Mouse (Mus musculus) urinary bladder, adult 18-20 months (tissue): ENCODE results near the gene Gm42906.

Source experiments
- DNase-seq, 2 experiments: peaks; one replicate each; pipeline ENCODE4 v3.0.0; 2022; ENCODE audit warnings: low spot score in 2 of 2, mixed read lengths in 2 of 2

The Gm42906 gene

DNA sequence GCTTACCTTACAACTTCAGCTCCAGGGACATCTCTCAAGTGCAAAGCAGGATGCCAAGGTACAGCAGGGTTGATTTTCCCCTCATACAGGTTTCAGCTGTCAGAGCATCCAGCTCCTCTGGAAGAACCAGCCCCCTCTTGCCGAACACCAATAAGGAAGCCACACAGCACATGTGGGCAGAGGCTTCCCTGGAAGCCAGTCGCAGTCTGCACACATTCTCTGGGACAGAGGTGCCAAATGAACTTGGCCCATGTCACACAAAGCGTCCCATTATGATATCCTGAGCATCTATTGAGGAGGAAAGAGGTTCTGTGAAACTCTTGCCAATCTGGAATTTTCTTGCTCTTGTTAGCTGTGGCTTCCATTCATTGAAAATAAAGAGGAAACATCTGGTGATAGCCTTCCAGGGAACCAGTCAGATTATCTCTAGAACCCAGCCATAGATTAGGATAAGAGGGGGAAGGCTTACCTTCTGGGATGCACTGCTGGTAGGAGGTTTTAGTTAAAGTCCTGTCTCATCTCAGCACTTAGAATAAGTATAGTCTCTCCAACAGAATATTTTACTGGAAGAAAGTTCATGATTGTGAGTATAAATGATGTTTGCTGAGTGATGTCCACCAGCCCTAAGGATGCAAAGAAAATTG, at the start of gene Gm42906:
Gene Gm42906 (minus strand): TSS at position 51 of the 644 bp plus-strand sequence.
- DNase-seq = no peak

DNA sequence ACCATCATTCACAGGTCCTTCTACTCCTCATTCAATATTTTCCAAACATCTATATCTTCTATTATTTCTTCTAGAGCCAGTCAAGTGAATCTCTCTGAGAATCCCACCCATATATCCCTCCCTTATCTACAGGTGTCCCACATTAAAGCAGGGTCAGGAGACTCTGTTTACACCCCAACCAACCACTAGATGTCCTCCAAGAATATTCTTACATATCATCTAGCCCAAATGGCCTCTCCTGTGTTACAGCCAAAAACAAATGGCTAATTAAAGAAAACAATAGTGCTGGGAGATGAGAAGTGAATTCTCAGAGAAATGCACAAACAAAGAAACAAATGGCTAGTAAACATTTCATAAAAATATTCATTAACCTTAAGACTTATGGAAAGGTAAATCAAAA, 17.7 kb upstream of the Gm42906 start:
- DNase-seq = no peak

- no peak for DNase-seq
Observed at GRCm38 (mm10) chr5:151435106-151435505, 7.1 kb upstream of the Gm42906 start.

- no peak for DNase-seq
Observed at GRCm38 (mm10) chr5:151426466-151426865, 1.5 kb downstream of the Gm42906 start.

- DNase-seq = peak in 1 of 2 experiments; percentile 72
Observed at GRCm38 (mm10) chr5:151422692-151423091, 5.3 kb downstream of the Gm42906 start.

GRCm38 (mm10) chr5:151421859-151422258, 6.1 kb downstream of the Gm42906 start:
- no peak for DNase-seq

DNA sequence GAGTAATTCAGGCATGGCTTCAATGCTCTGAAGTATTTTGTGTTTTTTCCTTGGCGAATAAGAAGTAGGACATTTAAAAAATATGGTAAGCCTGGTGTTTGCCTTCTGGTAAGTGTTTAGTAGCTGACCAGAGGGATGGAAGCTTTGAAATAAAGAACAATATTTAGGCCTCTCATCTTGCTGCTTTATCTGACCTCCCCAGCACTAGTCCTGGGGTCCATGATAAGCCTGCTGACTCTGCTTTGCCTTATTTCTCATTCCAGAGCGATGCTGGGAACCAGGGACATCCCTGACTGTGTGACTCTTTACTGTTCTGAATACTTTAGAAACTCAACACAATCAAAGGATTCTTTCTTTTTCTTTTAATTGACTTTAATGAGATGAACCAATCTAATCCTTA, 9.4 kb downstream of the Gm42906 start:
- DNase-seq = no peak

DNA sequence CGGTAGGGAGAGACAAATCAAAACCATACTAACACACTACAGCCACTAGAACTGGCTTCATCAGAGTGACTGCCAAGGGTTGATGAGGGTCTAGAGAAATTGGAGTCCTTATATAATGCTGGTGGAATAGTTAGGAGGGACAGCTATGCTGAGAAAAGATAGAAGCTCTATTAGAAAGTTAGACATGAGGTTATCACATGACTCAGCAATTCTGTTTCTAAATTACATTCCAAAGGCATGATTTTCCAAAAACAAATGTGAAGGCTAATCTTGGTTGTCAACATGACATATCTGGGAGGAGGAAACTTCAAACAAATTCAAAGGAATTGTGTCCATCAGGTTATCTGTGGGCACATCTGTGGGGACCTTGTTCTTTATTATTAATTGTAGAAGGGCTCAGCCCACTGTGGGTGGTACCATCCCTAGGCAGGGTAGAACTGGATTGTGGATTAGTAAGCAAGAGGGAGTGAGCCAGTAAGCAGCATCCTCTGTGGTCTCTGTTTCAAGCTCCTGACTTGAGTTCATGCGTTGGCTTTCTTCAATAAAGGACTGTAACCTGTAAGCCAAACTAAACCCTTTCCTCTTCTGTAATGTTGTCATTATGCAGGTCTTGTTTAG, 10.4 kb downstream of the Gm42906 start:
- DNase-seq = no peak

- DNase-seq = no peak
Observed at GRCm38 (mm10) chr5:151416988-151417387, 11.0 kb downstream of the Gm42906 start.

DNA sequence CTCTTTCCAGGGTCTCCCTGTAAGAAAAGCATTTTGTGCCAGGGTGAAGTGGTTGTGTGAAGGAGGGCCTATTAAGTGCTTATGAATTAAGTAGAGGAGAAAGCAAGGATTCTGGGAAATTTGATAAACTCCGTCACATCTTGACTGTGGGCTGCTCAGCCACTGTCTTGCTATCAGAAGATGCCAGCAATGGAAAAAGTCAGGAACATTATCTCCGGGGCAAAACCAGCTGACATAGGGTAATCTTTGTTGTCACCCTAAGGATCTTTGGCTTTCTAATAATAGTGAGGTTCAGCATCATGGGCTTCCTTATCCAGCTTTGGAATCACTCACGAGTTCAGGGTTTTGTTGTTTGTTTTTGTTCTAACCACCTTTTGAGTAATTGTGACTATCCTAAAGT, 14.3 kb downstream of the Gm42906 start:
- no peak for DNase-seq

DNA sequence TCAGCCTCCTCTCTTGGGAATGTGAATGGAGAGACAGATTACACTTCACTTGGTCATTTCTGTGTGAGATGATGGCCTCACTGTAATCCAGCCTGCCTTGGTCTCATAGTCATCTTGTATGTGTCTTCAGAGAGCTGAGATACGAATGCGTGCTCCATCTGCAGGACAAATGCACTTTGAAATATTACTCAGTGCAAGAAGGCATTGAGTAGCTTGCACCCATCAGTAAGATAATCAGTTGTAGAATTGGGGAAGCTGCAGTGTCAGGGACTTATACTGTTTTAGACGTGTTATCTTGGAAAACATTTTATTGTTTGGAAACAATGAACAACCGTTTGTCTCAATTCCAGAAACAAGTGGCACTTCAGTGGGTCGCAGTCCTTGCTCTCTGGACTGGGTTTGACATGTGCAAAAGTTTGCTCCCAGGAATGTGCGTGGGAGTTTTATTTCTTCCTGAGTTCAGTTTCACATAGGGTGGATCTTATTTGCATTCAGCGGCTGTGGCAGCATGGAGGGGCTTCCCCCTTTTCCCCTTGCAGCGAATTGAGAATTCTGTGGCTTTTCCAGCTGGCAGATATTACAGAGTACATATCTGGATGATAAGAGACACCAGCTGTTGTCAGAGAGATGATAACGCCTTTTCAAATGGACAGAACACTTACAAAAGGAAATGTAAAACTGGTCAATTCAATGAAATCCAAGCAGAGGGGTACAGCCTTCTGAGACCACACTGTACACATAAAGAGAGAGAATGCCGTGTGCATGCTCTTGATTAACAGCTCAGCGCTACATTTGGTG, 15.1 kb downstream of the Gm42906 start:
- DNase-seq = no peak

DNA sequence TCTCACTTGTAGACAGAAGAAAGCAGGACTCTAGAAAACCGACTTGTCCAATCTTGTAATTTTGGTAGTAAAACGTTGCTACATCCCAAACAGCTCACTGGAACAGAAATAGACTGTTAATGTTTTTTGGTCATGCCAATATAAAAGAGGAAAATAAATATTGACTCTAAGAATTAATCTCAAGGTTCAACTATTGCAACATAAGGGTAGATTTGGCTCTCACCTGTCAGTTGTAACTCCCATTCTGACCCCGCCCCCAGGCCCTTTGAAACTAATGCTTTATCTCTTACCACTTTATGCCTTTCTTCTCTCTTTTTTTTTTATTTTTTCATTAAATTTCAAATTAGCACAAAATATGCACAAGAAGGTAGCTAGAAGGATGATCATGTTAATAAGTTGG, 18.0 kb downstream of the Gm42906 start:
- DNase-seq = no peak

DNA sequence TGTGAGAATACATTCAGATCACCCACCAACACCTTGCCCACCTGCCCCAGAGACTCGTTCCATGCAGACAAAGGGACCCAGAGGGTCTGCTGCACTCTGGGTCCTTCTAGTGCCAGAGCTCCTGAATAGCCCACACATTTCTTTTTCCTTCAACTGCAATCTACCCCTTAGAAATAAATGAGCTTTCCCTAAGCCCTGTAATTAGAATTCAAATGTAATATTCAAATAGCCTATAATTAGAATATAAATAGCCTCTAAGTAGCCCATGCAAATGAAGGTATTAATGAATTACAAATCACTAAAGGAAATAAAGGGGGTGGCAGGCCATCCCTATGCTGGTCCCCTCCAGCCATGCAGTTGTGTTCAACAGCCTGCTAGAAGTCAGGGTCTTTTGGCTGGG, 18.7 kb downstream of the Gm42906 start:
- DNase-seq = no peak

DNA sequence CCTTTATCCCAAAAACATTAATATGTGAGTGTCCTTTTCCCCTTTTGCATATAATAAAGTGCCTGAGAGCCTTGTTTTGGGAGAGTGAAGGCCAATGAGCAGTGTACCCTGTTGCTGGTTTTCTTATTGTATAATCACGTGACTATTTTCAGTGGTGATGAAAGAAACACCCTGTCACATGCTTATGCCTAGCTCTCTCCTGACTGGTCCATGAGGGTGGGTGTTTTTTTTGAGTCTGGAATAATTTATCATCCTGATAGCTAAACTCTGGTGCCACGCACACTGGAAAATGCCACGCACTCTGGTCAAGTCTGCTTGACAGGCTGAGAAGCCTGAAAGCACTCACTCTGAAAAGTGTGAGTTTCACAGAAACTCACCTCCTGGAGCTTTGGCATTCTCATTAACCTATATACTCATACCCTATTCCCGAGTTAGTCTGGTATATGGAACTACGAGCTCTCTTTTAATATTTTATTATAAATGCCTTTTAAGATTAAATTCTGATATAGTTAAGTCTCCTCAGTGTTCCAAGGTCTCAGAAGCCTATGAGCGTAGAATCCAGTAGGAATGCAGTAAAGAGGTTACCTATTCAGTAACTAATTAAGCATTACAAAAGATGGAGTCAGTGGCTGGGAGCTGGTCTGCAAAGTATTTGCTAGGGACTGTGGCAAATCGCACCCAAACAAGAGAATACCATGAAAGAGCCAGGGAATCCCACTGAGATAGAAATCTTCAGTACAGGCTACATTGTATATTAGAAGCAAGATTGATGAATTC, 19.7 kb downstream of the Gm42906 start:
- DNase-seq = no peak

DNA sequence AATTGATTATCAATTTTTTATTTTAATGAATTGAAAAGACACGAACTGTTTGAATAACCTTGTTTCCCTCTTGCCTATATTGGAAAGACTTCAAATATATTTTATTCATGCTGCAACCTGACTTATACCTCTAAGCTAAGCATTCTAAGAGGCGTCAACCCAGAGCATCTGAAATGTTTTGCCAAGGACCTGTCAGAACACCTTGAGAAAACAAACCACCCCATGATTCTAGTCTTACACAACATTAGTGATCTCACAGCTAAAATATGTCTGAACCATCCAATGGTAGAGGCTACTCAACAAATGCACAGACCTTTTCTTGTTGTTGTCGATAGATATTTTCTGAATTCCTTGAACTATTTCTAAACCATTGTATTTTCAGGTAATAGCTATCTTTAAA, 20.5 kb downstream of the Gm42906 start:
- DNase-seq = peak in 1 of 2 experiments; percentile 32

DNA sequence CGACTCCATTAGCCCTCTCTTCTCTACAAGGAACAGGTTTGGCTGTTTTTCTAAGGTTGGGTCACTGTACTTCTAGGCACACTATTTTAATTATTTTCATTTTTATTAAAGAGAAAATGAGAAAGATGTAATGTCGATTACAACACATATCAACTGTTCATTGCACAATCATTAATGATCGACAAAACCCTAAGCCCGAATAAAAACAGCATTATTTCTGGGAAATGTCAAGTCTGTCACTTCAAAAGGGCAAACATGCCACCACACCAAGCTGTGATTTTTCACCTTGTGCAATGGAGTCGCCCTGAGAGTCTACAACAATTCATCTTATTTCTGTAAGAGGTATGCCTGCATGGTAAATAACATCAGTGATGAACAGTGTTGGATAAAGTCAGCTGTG, 21.7 kb downstream of the Gm42906 start:
- no peak for DNase-seq

- DNase-seq = no peak
Observed at GRCm38 (mm10) chr5:151405314-151405903, 22.6 kb downstream of the Gm42906 start.

DNA sequence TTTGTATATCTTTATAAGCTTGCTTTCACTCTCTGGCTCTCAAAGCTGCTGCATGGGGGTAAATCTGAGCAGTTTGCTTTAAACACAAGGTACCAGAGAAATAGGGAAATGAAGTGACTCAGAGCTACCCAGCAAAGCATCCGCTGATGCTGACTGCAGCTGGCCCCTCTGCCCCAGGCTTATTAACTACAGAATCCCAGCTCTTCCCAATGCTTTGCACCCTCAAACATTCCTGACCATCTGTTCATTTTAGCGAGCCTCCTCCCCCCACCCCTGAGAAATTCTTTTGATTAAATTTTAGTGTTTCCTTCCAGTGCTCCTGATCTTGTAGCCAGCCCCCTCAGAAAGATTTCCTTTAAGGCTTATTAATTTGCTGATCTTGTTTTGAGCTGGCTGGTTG, 24.4 kb downstream of the Gm42906 start:
- DNase-seq = no peak

GRCm38 (mm10) chr5:151400557-151400944, 27.4 kb downstream of the Gm42906 start:
- no peak for DNase-seq

DNA sequence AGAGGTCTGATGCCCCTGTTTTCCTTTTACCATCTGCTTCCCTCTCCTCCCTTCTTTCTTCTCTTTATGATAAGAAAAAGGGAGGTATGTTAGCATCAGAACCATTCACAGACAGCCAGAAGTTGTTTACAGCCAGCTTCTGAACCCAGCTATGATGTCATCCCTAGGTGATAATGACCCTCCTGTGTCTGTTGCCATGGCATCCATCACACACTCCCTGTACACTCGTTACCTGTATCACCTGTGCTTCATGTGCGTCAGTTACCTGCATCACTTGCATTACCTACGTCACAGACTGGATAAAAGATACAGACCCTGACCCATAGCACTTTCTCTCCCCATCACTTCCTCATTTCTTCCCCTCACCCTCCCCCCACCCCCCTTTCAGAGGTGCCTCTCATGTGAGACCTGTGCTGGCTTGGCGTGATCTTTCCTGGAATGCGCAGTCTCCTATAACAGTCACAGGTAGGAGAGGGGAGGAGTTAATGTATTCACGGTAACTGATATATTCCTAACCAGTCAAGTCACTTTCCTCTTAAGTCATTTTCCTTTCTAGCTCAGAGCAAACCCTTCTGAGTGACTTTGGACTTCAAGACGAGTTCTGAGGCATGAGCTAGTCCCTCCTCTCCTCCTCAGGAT, 27.9 kb downstream of the Gm42906 start:
- DNase-seq = no peak

DNA sequence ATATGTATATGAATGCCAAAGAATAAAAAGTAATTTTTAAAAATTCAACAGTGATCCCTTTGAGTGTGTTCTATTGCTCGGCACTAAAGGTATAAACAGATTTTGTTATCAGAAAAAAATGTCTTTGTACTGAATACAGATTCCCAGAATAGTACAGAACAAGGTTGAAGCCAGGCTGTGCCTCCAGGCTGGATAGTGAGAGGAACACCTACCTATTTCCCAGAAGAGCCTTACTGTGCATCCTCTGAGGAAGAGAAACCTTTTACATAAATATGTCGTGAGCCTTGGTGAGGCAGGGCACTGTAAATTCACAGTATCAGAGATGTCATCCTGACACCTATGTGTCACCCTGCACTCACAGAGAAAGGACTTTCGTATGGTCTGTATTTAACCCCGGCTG, 31.8 kb downstream of the Gm42906 start:
- no peak for DNase-seq
